Mouse (Mus musculus) limb, embryonic 11.5 days (tissue): ENCODE data around the gene Boll. TPM values are rescaled to one million over a fixed set of nuclear protein-coding genes. Genes with fewer than 3 reads are reported as not detected.

Experiments
- ATAC-seq: fragments of 200-750 bp; cut with Nextera tagmentation; 2 replicates; pipeline ENCODE4 v1.8.0; 2017; ENCODE audit warnings: low read depth; ENCODE audit not compliant: insufficient number of reproducible peaks, low FRiP score, low TSS enrichment
- DNase-seq: peaks from one replicate; pipeline ENCODE4 v3.0.0-alpha.2; 2015; ENCODE audit warnings: low spot score
- H3K27ac ChIP-seq: fragments of 300-500 bp; sonication (generic); replicated peaks from 2 replicates; pipeline ENCODE4 v1.5.1; 2014; ENCODE audit warnings: low read depth, mild to moderate bottlenecking, low read length
- H3K27me3 ChIP-seq: fragments of 300-500 bp; sonication (generic); 2 replicates; pipeline ENCODE4 v1.6.1; 2014; ENCODE audit warnings: mild to moderate bottlenecking, low read length, mixed read lengths; ENCODE audit not compliant: control insufficient read depth, insufficient read depth
- H3K36me3 ChIP-seq: fragments of 300-500 bp; sonication (generic); 2 replicates; pipeline ENCODE4 v1.6.1; 2014; ENCODE audit warnings: mild to moderate bottlenecking, low read length, moderate library complexity, mixed read lengths; ENCODE audit not compliant: control insufficient read depth, insufficient read depth
- H3K4me1 ChIP-seq: fragments of 300-500 bp; sonication (generic); 2 replicates; pipeline ENCODE4 v1.6.1; 2014; ENCODE audit warnings: low read length, mixed read lengths; ENCODE audit not compliant: control insufficient read depth, insufficient read depth
- H3K4me2 ChIP-seq: fragments of 300-500 bp; sonication (generic); 2 replicates; pipeline ENCODE4 v1.6.1; 2014; ENCODE audit warnings: low read depth, mild to moderate bottlenecking, moderate library complexity; ENCODE audit not compliant: severe bottlenecking
- H3K4me3 ChIP-seq: fragments of 300-500 bp; sonication (generic); 2 replicates; pipeline ENCODE4 v1.5.1; 2014; ENCODE audit warnings: low read depth, low read length
- H3K9ac ChIP-seq: fragments of 300-500 bp; sonication (generic); 2 replicates; pipeline ENCODE4 v1.6.1; 2014; ENCODE audit warnings: mild to moderate bottlenecking, low read length
- H3K9me3 ChIP-seq: fragments of 300-500 bp; sonication (generic); 2 replicates; pipeline ENCODE4 v1.6.1; 2016; ENCODE audit warnings: low read length; ENCODE audit not compliant: control insufficient read depth
- WGBS: fragments of 180-500 bp; shearing (Covaris S2); extraction: QIAGEN DNeasy Blood & Tissue Kit; methylation state at CpG from one replicate; pipeline ENCODE4 v1.1.7; 2014; 5-methylcytosine and 5-hydroxymethylcytosine counted together
- polyA plus RNA-seq: library from polyadenylated mRNA; unstranded; fragments of >200 nt; fragmentation: Nextera tagmentation; extraction: Ambion mirVana; gene quantifications from 2 replicates; pipeline ENCODE4 v1.2.1, GENCODE M21; 2014

Gene Boll
- polyA plus RNA-seq, 1 experiment from 2014 or later, result not detected

- Histone ChIP-seq H3K27me3 (no peaks in the 10 kb centered on the region), H3K4me1 (peaks cover 10% of the 10 kb centered on the region), H3K4me2 (no peak overlapping the region), H3K36me3 (no peaks in the 10 kb centered on the region), H3K9me3 (no peaks in the 10 kb centered on the region), H3K9ac (no peak overlapping the region), H3K27ac (0 out of 2 replicates have a peak overlapping the region, but pooled peaks have one; percentile 21), H3K4me3 (no peak overlapping the region)
- ATAC-seq, result no peak
- 84% methylated on average over 5 of the region's 5 CpGs for WGBS
- no peak for DNase-seq
These were observed 154.6 kb downstream of the Boll start for GRCm38 (mm10) chr1:55208500-55209140.

GRCm38 (mm10) chr1:55207561-55207960 lies 155.7 kb downstream of the Boll start:
- no peaks in the 10 kb centered on the region for H3K9me3 ChIP-seq
- WGBS, result 93% methylated on average over 6 of the region's 6 CpGs
- no peak overlapping the region for H3K4me2 ChIP-seq
- no peaks in the 10 kb centered on the region for H3K27me3 ChIP-seq
- H3K36me3 ChIP-seq, result no peaks in the 10 kb centered on the region
- no peak for ATAC-seq
- no peak overlapping the region for H3K4me3 ChIP-seq
- no peak overlapping the region for H3K9ac ChIP-seq
- no peak overlapping the region for H3K27ac ChIP-seq
- H3K4me1 ChIP-seq, result peaks cover 10% of the 10 kb centered on the region
- DNase-seq, result no peak

DNA sequence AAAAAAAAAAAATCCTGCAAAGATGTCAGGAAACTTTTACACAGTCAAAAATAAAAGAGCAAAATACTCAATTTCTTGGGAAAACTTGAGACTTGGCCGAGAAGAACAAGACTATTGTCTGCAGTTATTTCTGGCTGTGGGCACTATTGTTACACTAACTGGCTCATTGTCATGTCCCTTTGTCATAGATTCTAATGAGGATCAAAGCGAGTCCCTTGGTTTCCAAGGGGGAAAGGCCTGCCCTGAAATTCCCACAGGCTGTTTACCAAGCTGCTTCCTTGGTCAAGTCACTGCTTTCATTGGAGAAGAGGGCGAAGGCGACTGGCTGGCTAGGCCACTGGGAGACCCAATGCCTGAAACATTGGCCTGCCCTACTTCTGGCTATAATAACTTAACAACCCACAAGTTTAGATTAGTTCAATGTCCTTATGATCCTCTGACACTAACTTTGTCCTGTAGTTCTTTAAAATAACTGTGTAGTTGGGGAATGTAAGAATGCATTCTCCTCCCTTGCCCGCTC lies 157.4 kb downstream of the Boll start:
- Histone ChIP-seq H3K9me3 (no peaks in the 10 kb centered on the region), H3K9ac (no peak overlapping the region), H3K27me3 (no peaks in the 10 kb centered on the region), H3K4me1 (peaks cover 6% of the 10 kb centered on the region), H3K4me3 (no peak overlapping the region), H3K27ac (no peak overlapping the region), H3K36me3 (peaks cover 2% of the 10 kb centered on the region; the same call in 1 of the 2 replicates), H3K4me2 (no peak overlapping the region)
- ATAC-seq, result no peak
- DNase-seq, result no peak
- WGBS, result 64% methylated on average over 5 of the region's 5 CpGs

GRCm38 (mm10) chr1:55201850-55202752 lies 161.2 kb downstream of the Boll start:
- Histone ChIP-seq H3K36me3 (peaks cover 2% of the 10 kb centered on the region; the same call in 1 of the 2 replicates), H3K27ac (no peak overlapping the region)

DNA sequence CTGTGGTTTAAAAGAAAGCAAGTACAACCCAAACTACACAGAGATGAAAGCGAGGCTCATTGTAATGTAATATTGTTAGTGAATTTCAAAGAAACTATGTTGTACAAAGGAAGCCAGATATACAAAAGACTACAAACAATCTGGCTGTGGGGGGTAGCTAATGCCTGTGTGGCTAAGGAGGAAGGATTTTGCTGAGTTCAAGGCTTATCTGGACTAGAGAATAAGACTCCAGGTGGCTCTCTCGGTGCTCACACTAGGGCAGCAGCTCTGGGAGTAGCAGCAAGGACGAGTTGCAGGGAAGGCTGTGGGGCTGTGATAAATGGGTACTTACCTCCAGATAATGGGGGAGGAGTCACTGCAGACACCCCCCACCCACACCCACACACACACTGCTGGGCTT lies 164.6 kb downstream of the Boll start:
- DNase-seq (no peak), ATAC-seq (no peak)
- Histone ChIP-seq H3K4me1 (0 out of 2 replicates have a peak, but pooled peaks cover 2% of the 10 kb centered on the region), H3K27ac (no peak overlapping the region), H3K9me3 (no peaks in the 10 kb centered on the region), H3K9ac (no peak overlapping the region), H3K27me3 (no peaks in the 10 kb centered on the region), H3K4me3 (no peak overlapping the region), H3K4me2 (no peak overlapping the region), H3K36me3 (peaks cover 2% of the 10 kb centered on the region; the same call in 1 of the 2 replicates)
- WGBS, result 47% methylated on average over 3 of the region's 3 CpGs

More at GRCm38 (mm10) chr1:55201850-55202752, 161.2 kb downstream of the Boll start:
- H3K27me3 ChIP-seq, result no peaks in the 10 kb centered on the region
- H3K9me3 ChIP-seq, result no peaks in the 10 kb centered on the region
- no peak overlapping the region for H3K9ac ChIP-seq
- no peak for ATAC-seq
- no peak for DNase-seq
- no peak overlapping the region for H3K4me2 ChIP-seq
- 75% methylated on average over 18 of the region's 18 CpGs for WGBS
- no peak overlapping the region for H3K4me3 ChIP-seq
- H3K4me1 ChIP-seq, result no peaks in the 10 kb centered on the region

Other genes with a start within 250 kb of the Boll start
- 149 and 155 TPM in 2 replicates for gene Mob4, start 232.2 kb downstream of the Boll start, polyA plus RNA-seq
- gene Rftn2, start 136.7 kb downstream of the Boll start, polyA plus RNA-seq, result 26.7 and 30.0 TPM in 2 replicates
- gene Mars2, start 126.3 kb downstream of the Boll start, polyA plus RNA-seq, result 2.4 and 2.8 TPM in 2 replicates
- gene Plcl1, start 42.5 kb upstream of the Boll start, polyA plus RNA-seq, result 1.1 and 1.2 TPM in 2 replicates